19 mouse cellular contexts compared by ENCODE assay signal in genomic region chr5:37212938-37213708, GRCm38 (mm10). TPM values are rescaled to one million over a fixed set of nuclear protein-coding genes. Genes with fewer than 3 reads are reported as not detected.
A peak's percentile ranks its signal among the peaks of the same experiment; 100 is the strongest.
DNase-seq lines count a peak whose midpoint lies in the region; ATAC-seq and TF ChIP-seq lines count a peak whose summit lies in the region.
"Had no signal": no experiment of that assay in that cellular context is flagged by ENCODE, and none has a peak within 500 bp of the region (broad histone marks: within the 10 kb centered on the region; RNA-seq: fewer than 3 reads in every experiment).

No protein-coding gene starts in this region.

- 0 out of 2 replicates have a peak, but pooled peaks cover 5% of the 10 kb centered on the region for H3K4me1 ChIP-seq in hindbrain, embryonic 16.5 days (ENCODE audit: control insufficient read depth, insufficient read depth, low read depth, low read length)
- H3K4me1 ChIP-seq in hindbrain, embryonic 11.5 days (replicated peaks; ENCODE audit: control insufficient read depth, insufficient read depth, low read length) = 0 out of 2 replicates have a peak, but pooled peaks cover 2% of the 10 kb centered on the region
- peaks cover 40% of the 10 kb centered on the region for H3K4me1 ChIP-seq in neural tube, embryonic 15.5 days
- H3K4me1 ChIP-seq: heart, embryonic 15.5 days had no signal

- no peak overlapping the region for H3K4me3 ChIP-seq in hindbrain, embryonic 16.5 days (ENCODE audit: low read length)
- H3K4me3 ChIP-seq in hindbrain, embryonic 11.5 days (ENCODE audit: low read depth, low read length) = no peak overlapping the region
- no peak overlapping the region for H3K4me3 ChIP-seq in left cerebral cortex, adult 2 months
- H3K4me3 ChIP-seq in neural tube, embryonic 15.5 days (replicated peaks) = no peak overlapping the region
- H3K4me3 ChIP-seq: heart, adult 2 months; heart, embryonic 15.5 days; hindbrain, embryonic 15.5 days had no signal

- 65% methylated on average over 9 of the region's 9 CpGs for WGBS in hindbrain, embryonic 16.5 days
- 92% methylated on average over 9 of the region's 9 CpGs for WGBS in hindbrain, embryonic 11.5 days
- WGBS in neural tube, embryonic 15.5 days = 59% methylated on average over 9 of the region's 9 CpGs

- intact Hi-C loops in left cerebral cortex, adult 2 months (cut with DNase I) = no loop called here

- no peak overlapping the region for H3K9ac ChIP-seq in hindbrain, embryonic 16.5 days (ENCODE audit: low read depth, low read length)
- H3K9ac ChIP-seq in hindbrain, embryonic 11.5 days (ENCODE audit: low read depth, low read length) = no peak overlapping the region
- H3K9ac ChIP-seq in neural tube, embryonic 15.5 days (replicated peaks) = no peak overlapping the region
- H3K9ac ChIP-seq: heart, embryonic 15.5 days; hindbrain, embryonic 15.5 days had no signal

- peak; percentile 35; the same call in 1 of the 2 replicates for ATAC-seq in hindbrain, embryonic 16.5 days
- no peak for ATAC-seq in hindbrain, embryonic 11.5 days (ENCODE audit: low FRiP score)
- peak; percentile 62; the same call in 1 of the 2 replicates for ATAC-seq in neural tube, embryonic 15.5 days (ENCODE audit: low FRiP score)
- ATAC-seq: forebrain, embryonic 14.5 days had no signal

- no peaks in the 10 kb centered on the region for H3K9me3 ChIP-seq in hindbrain, embryonic 16.5 days (ENCODE audit: control insufficient read depth, low read length)
- no peaks in the 10 kb centered on the region for H3K9me3 ChIP-seq in hindbrain, embryonic 11.5 days (ENCODE audit: control insufficient read depth, low read length)
- H3K9me3 ChIP-seq in neural tube, embryonic 15.5 days (replicated peaks) = no peaks in the 10 kb centered on the region
- H3K9me3 ChIP-seq: heart, embryonic 15.5 days; hindbrain, embryonic 15.5 days had no signal

- no peak for TF ChIP-seq CTCF in left cerebral cortex, adult 2 months (IDR thresholded peaks at IDR 0.05)

- H3K4me2 ChIP-seq in hindbrain, embryonic 16.5 days (ENCODE audit: low read length) = no peak overlapping the region
- H3K4me2 ChIP-seq in hindbrain, embryonic 11.5 days (replicated peaks; ENCODE audit: low read depth, low read length) = no peak overlapping the region
- H3K4me2 ChIP-seq in neural tube, embryonic 15.5 days = no peak overlapping the region
- H3K4me2 ChIP-seq: heart, embryonic 11.5 days; heart, embryonic 15.5 days; hindbrain, embryonic 15.5 days had no signal

- no peaks in the 10 kb centered on the region for H3K27me3 ChIP-seq in hindbrain, embryonic 16.5 days (replicated peaks; ENCODE audit: control insufficient read depth, insufficient read depth, low read length)
- H3K27me3 ChIP-seq in hindbrain, embryonic 11.5 days (ENCODE audit: control insufficient read depth, insufficient read depth, low read length) = no peaks in the 10 kb centered on the region
- H3K27me3 ChIP-seq in neural tube, embryonic 15.5 days (replicated peaks) = 0 out of 2 replicates have a peak, but pooled peaks cover 3% of the 10 kb centered on the region
- H3K27me3 ChIP-seq: hindbrain, embryonic 15.5 days had no signal

- H3K36me3 ChIP-seq in hindbrain, embryonic 16.5 days (ENCODE audit: control insufficient read depth, insufficient read depth, low read length) = no peaks in the 10 kb centered on the region
- H3K36me3 ChIP-seq in hindbrain, embryonic 11.5 days (ENCODE audit: control insufficient read depth, insufficient read depth, low read length) = no peaks in the 10 kb centered on the region
- no peaks in the 10 kb centered on the region for H3K36me3 ChIP-seq in neural tube, embryonic 15.5 days
- H3K36me3 ChIP-seq: heart, embryonic 15.5 days; hindbrain, embryonic 15.5 days had no signal

- DNase-seq in hindbrain, embryonic 11.5 days (ENCODE audit: low spot score) = no peak
- peak; percentile 48 to 53 for DNase-seq in left cerebral cortex, adult 18-20 months (ENCODE audit: low spot score in 2 of 2)
- DNase-seq in left cerebral cortex, adult 2 months (ENCODE audit: extremely low spot score in 1 of 2, low spot score in 2 of 2) = no peak
- peak; percentile 36 for DNase-seq in right cerebral cortex, postnatal 14 days
- DNase-seq in right cerebral cortex, postnatal 36 days (ENCODE audit: low spot score in 2 of 2) = no peak
- no peak for DNase-seq in kidney, adult 11 months
- DNase-seq: adrenal gland, adult 8-10 months; cerebellum, adult 11-12 months; cerebellum, adult 9-10 months; gastrocnemius, postnatal 14 days; heart, adult 2 months; heart, postnatal 14 days had no signal

- no peak overlapping the region for H3K27ac ChIP-seq in hindbrain, embryonic 16.5 days (ENCODE audit: low read depth, low read length)
- H3K27ac ChIP-seq in hindbrain, embryonic 11.5 days (ENCODE audit: low read depth, low read length) = no peak overlapping the region
- no peak overlapping the region for H3K27ac ChIP-seq in left cerebral cortex, adult 2 months
- H3K27ac ChIP-seq in neural tube, embryonic 15.5 days (replicated peaks) = no peak overlapping the region
- H3K27ac ChIP-seq: heart, adult 2 months; heart, embryonic 15.5 days; hindbrain, embryonic 15.5 days had no signal

RNA-seq across cellular contexts. Expression of gene Crmp1, which starts 28.6 kb away (rescaled TPM):
- polyA plus RNA-seq in hindbrain, embryonic 16.5 days (2015; fragmentation: Nextera tagmentation; extraction: Ambion mirVana) = 851 and 939 TPM in 2 replicates
- 340 and 413 TPM in 2 replicates for polyA plus RNA-seq in hindbrain, embryonic 11.5 days (2014; fragmentation: Nextera tagmentation; extraction: Ambion mirVana)
- total RNA-seq in left cerebral cortex, adult 18-20 months (2021) = 100 to 1,000 TPM; 164 to 181 TPM
- 100 to 1,000 TPM; 186 to 190 TPM for total RNA-seq in left cerebral cortex, adult 2 months (2021)
- polyA plus RNA-seq in neural tube, embryonic 15.5 days (2015; fragmentation: Nextera tagmentation; extraction: Ambion mirVana) = 679 and 807 TPM in 2 replicates
- total RNA-seq: hematopoietic stem cell, adult 5-6 weeks had no signal

Comparison
In these comparisons a context has a peak if more than half of its experiments do, and no peak if none do; other contexts are left out.
1. DNase-seq: peak in left cerebral cortex, adult 18-20 months (2 of 2) and right cerebral cortex, postnatal 14 days (single experiment); none in hindbrain, embryonic 11.5 days (single experiment), left cerebral cortex, adult 2 months (0 of 2), right cerebral cortex, postnatal 36 days (0 of 2) and kidney, adult 11 months (single experiment).